Mouse (Mus musculus) embryonic fibroblast, embryonic 13.5 days (primary cell): ENCODE results near the gene Obox3.
"Not testable (repeated sequence)": the region's sequence is repeated elsewhere in the genome, so short reads cannot be mapped to it uniquely, and the experiment has no call there.

Experiments
- CTCF ChIP-seq: IDR thresholded peaks from 2 replicates; pipeline ENCODE4 v1.5.1; 2011; ENCODE audit warnings: mild to moderate bottlenecking, control low read depth, low read length, moderate library complexity, borderline replicate concordance; ENCODE audit not compliant: insufficient read depth
- POLR2A ChIP-seq: IDR thresholded peaks from 2 replicates; pipeline ENCODE4 v1.6.1; 2011; ENCODE audit warnings: low read depth, mild to moderate bottlenecking, control low read depth, low read length, moderate library complexity

GRCm38 (mm10) chr7:15509411-15509810, 130.3 kb downstream of the Obox3 start:
- not testable (repeated sequence) for TF ChIP-seq CTCF, POLR2A
